Mouse (Mus musculus): ENCODE measurements around the gene Eif4e.

DNA sequence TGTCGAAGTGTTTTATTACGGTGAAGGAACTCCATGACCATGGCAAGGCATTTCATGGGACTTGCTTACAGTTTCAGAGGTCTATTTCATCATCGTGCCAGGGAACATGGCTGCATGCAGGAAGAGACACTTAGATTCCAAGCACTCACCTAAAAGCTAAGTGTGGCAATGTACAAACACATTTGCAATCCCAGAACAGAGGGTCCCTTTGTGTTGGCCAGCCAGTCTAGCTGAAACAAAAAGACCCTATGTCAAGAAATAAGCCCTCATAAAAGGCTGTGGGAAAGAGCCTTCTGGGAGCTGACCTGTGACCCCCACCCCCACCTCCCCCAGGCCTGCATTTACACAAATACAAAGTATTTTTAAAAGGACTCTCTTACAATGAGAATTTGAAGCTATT is 34.9 kb downstream of the Eif4e start:
- TF ChIP-seq CTCF (conservative IDR thresholded peaks at IDR 0.05; ENCODE audit: insufficient read depth, insufficient read length, low read depth, low read length) (no peak), POLR2A (IDR thresholded peaks at IDR 0.05; ENCODE audit: low read depth, low read length) (no peak)

All from kidney, adult 2 months (tissue).